In the genomic region with DNA sequence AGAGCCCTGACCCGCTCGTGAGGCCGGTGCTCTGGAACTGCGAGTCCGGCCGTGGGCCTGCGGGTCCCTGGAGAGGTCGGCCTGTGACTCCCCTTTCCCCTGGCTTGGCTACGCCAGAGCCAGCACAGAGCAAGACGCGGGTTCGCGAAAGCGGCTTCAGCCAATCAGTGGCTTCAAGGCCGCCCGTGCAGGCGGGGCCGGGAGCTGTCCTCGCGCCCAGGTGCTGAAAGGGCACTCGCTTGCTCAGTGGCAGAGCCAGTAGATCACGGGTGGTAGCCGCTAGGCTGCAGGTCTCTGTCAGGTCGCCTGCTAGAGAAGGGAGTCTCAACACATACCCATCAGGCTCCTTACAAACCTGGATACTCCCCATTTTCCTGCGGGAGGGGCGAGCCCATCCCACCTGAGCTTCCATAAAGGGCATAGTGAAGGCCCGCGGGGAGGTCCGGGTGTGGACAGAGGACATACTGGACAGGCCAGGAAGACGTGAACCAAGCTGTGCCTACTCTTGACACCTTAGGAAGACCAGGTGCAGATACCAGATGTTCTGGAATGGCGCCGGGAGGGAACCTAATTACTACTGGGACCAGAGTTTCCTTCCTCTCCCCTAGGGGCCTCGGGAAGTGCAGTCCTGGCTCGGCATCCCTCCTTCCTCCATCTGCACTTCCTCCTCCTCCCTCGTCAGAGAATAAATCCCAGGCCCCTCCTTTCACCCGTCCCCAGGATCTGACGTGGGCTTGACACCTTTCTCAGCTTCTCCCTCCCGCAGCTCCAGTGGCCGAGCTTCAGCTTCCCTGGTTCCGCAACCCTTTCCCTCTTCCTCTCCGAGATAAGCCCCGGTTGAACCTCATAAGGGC, we compare ENCODE assay signal across 8 mouse cellular contexts. TPM values are rescaled to one million over a fixed set of nuclear protein-coding genes. Genes with fewer than 3 reads are reported as not detected.
A peak's percentile ranks its signal among the peaks of the same experiment; 100 is the strongest.
DNase-seq lines count a peak whose midpoint lies in the region; TF ChIP-seq lines count a peak whose summit lies in the region.

A gene (plus strand): TSS at position 771 of the 854 bp plus-strand sequence.

- H3K4me1 ChIP-seq in cortical plate, adult 2 months (ENCODE audit: control insufficient read depth, insufficient read depth, low read length), result peaks cover 2% of the 10 kb centered on the region

- DNase-seq in adrenal gland, adult (ENCODE audit: inconsistent age in 2 of 2, low spot score in 1 of 2), result peak; percentile 88 to 95
- peak; percentile 97 for DNase-seq in gastrocnemius, postnatal 10 days
- DNase-seq in induced T-regulatory cell, adult 2 months (ENCODE audit: low read depth), result peak; percentile 91
- peak; percentile 82 to 85 for DNase-seq in left cerebral cortex, postnatal 14 days (ENCODE audit: low spot score in 2 of 2)
- peak; percentile 93 for DNase-seq in mesoderm, embryonic 11.5 days (ENCODE audit: low read depth, low spot score)
- DNase-seq in right cerebral cortex, postnatal 25 days, result peak; percentile 83
- DNase-seq in urinary bladder, postnatal 36 days (ENCODE audit: low spot score in 2 of 2), result peak; percentile 70 to 84

- TF ChIP-seq CTCF in cortical plate, adult 2 months (IDR thresholded peaks at IDR 0.05; ENCODE audit: extremely low read depth, insufficient read depth, low read length), result no peak

- peak within 1 kb of the TSS; percentile 89 for H3K27ac ChIP-seq in cortical plate, adult 2 months (ENCODE audit: insufficient read depth, low read length)

- intact Hi-C loops in left cerebral cortex, postnatal 14 days (cut with DNase I), result loop anchor here (5.0 kb wide), 2 partner anchors 67 to 68 kb away; a partner anchor contains a TSS

- TF ChIP-seq POLR2A in cortical plate, adult 2 months (IDR thresholded peaks at IDR 0.05; ENCODE audit: extremely low read depth, insufficient read depth, low read length), result peak; percentile 94

- peak within 1 kb of the TSS; percentile 66 for H3K4me3 ChIP-seq in cortical plate, adult 2 months (ENCODE audit: insufficient read depth, low read length)

RNA-seq across cellular contexts. Expression of the gene that starts here (rescaled TPM):
- polyA plus RNA-seq in cortical plate, adult 2 months (2012; rRNA removed), result 236 and 261 TPM in 2 replicates
- total RNA-seq in gastrocnemius, postnatal 10 days (2021), result 10 to 100 TPM in 1 of 2 experiments, 1 to 10 TPM in 1; 5.9 to 10.5 TPM
- total RNA-seq in left cerebral cortex, postnatal 14 days (2021), result 100 to 1,000 TPM; 335 to 339 TPM

Comparison
In these comparisons a context has a peak if more than half of its experiments do, and no peak if none do; other contexts are left out.
1. Peak in every context shown above with its lines: DNase-seq, H3K4me3 ChIP-seq and H3K27ac ChIP-seq.
2. RNA of the gene that starts here (total RNA-seq): 335 to 339 TPM in left cerebral cortex, postnatal 14 days; 5.9 to 10.5 TPM in gastrocnemius, postnatal 10 days; every median in the first group is over 10 times any median in the second.